Mouse (Mus musculus) small intestine, adult 2 months (tissue): Measurements from ENCODE around the gene Rhox8. TPM values are rescaled to one million over a fixed set of nuclear protein-coding genes. Genes with fewer than 3 reads are reported as not detected.

Source experiments
- polyA plus RNA-seq: library from polyadenylated mRNA; depleted of rRNA; stranded (reverse); fragments of >200 nt; gene quantifications from 2 replicates; pipeline ENCODE4 v1.2.3, GENCODE M21; 2012; rRNA removed

Rhox8 gene
- polyA plus RNA-seq, 1 experiment = not detected

Other genes with a start within 250 kb of the Rhox8 start
- not detected in 2 replicates for gene Rhox2g, start 235.5 kb downstream of the Rhox8 start, polyA plus RNA-seq
- not detected in 2 replicates for gene Rhox4g, start 227.6 kb downstream of the Rhox8 start, polyA plus RNA-seq
- not detected in 2 replicates for gene Rhox3h, start 210.2 kb downstream of the Rhox8 start, polyA plus RNA-seq
- not detected in 2 replicates for gene Rhox2h, start 205.7 kb downstream of the Rhox8 start, polyA plus RNA-seq
- not detected in 2 replicates for gene Rhox5, start 74.1 kb downstream of the Rhox8 start, polyA plus RNA-seq
- not detected in 2 replicates for gene Rhox6, start 52.0 kb downstream of the Rhox8 start, polyA plus RNA-seq
- not detected in 2 replicates for gene Rhox7a, start 47.3 kb downstream of the Rhox8 start, polyA plus RNA-seq
- gene Rhox7b, start 18.3 kb upstream of the Rhox8 start, polyA plus RNA-seq = not detected in 2 replicates
- gene Rhox9, start 22.8 kb upstream of the Rhox8 start, polyA plus RNA-seq = not detected in 2 replicates
- gene Btg1-ps1, start 139.9 kb upstream of the Rhox8 start, polyA plus RNA-seq = not detected in 2 replicates
- gene Btg1-ps2, start 164.2 kb upstream of the Rhox8 start, polyA plus RNA-seq = not detected in 2 replicates
- not detected in 2 replicates for gene Rhox10, start 187.5 kb upstream of the Rhox8 start, polyA plus RNA-seq
- not detected in 2 replicates for gene Rhox11, start 206.2 kb upstream of the Rhox8 start, polyA plus RNA-seq
- gene Rhox12, start 232.0 kb upstream of the Rhox8 start, polyA plus RNA-seq = not detected in 2 replicates
- not detected in 2 replicates for gene Rhox13, start 242.3 kb upstream of the Rhox8 start, polyA plus RNA-seq